Mouse (Mus musculus): ENCODE measurements at regions not wholly inside any gene's neighbourhood (a gene's known extent, or its start where the extent isn't known, plus 50 kb on each side); places are given as distances from the start of the nearest gene placed in this dataset.
A peak's percentile ranks its signal among the peaks of the same experiment; 100 is the strongest.

GRCm38 (mm10) chr7:71648314-71648713 lies 297.0 kb upstream of the Gm10295 start:
- no peak overlapping the region for H3K9ac ChIP-seq (ENCODE audit: low read length)
- no peak overlapping the region for H3K4me3 ChIP-seq (ENCODE audit: low read depth, low read length)
- H3K36me3 ChIP-seq (ENCODE audit: control insufficient read depth, insufficient read depth, low read length): no peaks in the 10 kb centered on the region
- no peak overlapping the region for H3K4me2 ChIP-seq
- WGBS: 85% methylated on average over 6 of the region's 6 CpGs
- H3K27ac ChIP-seq (ENCODE audit: low read depth, low read length): no peak overlapping the region
- no peaks in the 10 kb centered on the region for H3K9me3 ChIP-seq (ENCODE audit: control insufficient read depth, low read length)
- ATAC-seq (ENCODE audit: low FRiP score): no peak
- H3K27me3 ChIP-seq (ENCODE audit: control insufficient read depth, insufficient read depth, low read length): no peaks in the 10 kb centered on the region
- DNase-seq (ENCODE audit: low spot score, missing footprints): no peak
- H3K4me1 ChIP-seq (ENCODE audit: control insufficient read depth, insufficient read depth, low read length): no peaks in the 10 kb centered on the region

- Histone ChIP-seq H3K36me3 (ENCODE audit: control insufficient read depth, insufficient read depth, low read length) (no peaks in the 10 kb centered on the region), H3K4me3 (ENCODE audit: low read depth, low read length) (no peak overlapping the region), H3K27me3 (ENCODE audit: control insufficient read depth, insufficient read depth, low read length) (no peaks in the 10 kb centered on the region), H3K9ac (ENCODE audit: low read length) (no peak overlapping the region), H3K27ac (ENCODE audit: low read depth, low read length) (no peak overlapping the region), H3K4me1 (ENCODE audit: control insufficient read depth, insufficient read depth, low read length) (no peaks in the 10 kb centered on the region), H3K4me2 (no peak overlapping the region), H3K9me3 (ENCODE audit: control insufficient read depth, low read length) (no peaks in the 10 kb centered on the region)
- DNase-seq (ENCODE audit: low spot score, missing footprints): no peak
- no peak for ATAC-seq (ENCODE audit: low FRiP score)
- WGBS: 87% methylated on average over 3 of the region's 3 CpGs
Observed at GRCm38 (mm10) chr7:71646944-71647343, 295.7 kb upstream of the Gm10295 start.

GRCm38 (mm10) chr7:71623048-71623447 lies 271.8 kb upstream of the Gm10295 start:
- 49% methylated on average over 13 of the region's 13 CpGs for WGBS

GRCm38 (mm10) chr7:71603159-71603558 lies 251.9 kb upstream of the Gm10295 start:
- ATAC-seq (ENCODE audit: low FRiP score) (no peak), DNase-seq (ENCODE audit: low spot score, missing footprints) (no peak)
- 75% methylated on average over 2 of the region's 2 CpGs for WGBS
- Histone ChIP-seq H3K36me3 (ENCODE audit: control insufficient read depth, insufficient read depth, low read length) (no peaks in the 10 kb centered on the region), H3K9ac (ENCODE audit: low read length) (no peak overlapping the region), H3K27ac (ENCODE audit: low read depth, low read length) (no peak overlapping the region), H3K4me2 (no peak overlapping the region), H3K4me1 (ENCODE audit: control insufficient read depth, insufficient read depth, low read length) (no peaks in the 10 kb centered on the region), H3K4me3 (ENCODE audit: low read depth, low read length) (no peak overlapping the region), H3K9me3 (ENCODE audit: control insufficient read depth, low read length) (no peaks in the 10 kb centered on the region), H3K27me3 (ENCODE audit: control insufficient read depth, insufficient read depth, low read length) (no peaks in the 10 kb centered on the region)

More at GRCm38 (mm10) chr7:71623048-71623447, 271.8 kb upstream of the Gm10295 start:
- Histone ChIP-seq H3K4me3 (ENCODE audit: low read depth, low read length) (no peak overlapping the region), H3K27ac (ENCODE audit: low read depth, low read length) (no peak overlapping the region), H3K4me1 (ENCODE audit: control insufficient read depth, insufficient read depth, low read length) (no peaks in the 10 kb centered on the region), H3K9ac (ENCODE audit: low read length) (no peak overlapping the region), H3K27me3 (ENCODE audit: control insufficient read depth, insufficient read depth, low read length) (no peaks in the 10 kb centered on the region), H3K36me3 (ENCODE audit: control insufficient read depth, insufficient read depth, low read length) (no peaks in the 10 kb centered on the region), H3K9me3 (ENCODE audit: control insufficient read depth, low read length) (no peaks in the 10 kb centered on the region), H3K4me2 (peak overlapping the region; percentile 4; the same call in 1 of the 2 replicates)
- peak; percentile 86 for DNase-seq (ENCODE audit: low spot score, missing footprints)
- no peak for ATAC-seq (ENCODE audit: low FRiP score)

GRCm38 (mm10) chr7:71596780-71597179 lies 245.5 kb upstream of the Gm10295 start:
- no peaks in the 10 kb centered on the region for H3K4me1 ChIP-seq (ENCODE audit: control insufficient read depth, insufficient read depth, low read length)
- no peak overlapping the region for H3K4me3 ChIP-seq (ENCODE audit: low read depth, low read length)
- DNase-seq (ENCODE audit: low spot score, missing footprints) (no peak), ATAC-seq (ENCODE audit: low FRiP score) (no peak)
- H3K36me3 ChIP-seq (ENCODE audit: control insufficient read depth, insufficient read depth, low read length): no peaks in the 10 kb centered on the region
- H3K9me3 ChIP-seq (ENCODE audit: control insufficient read depth, low read length): no peaks in the 10 kb centered on the region
- no peaks in the 10 kb centered on the region for H3K27me3 ChIP-seq (ENCODE audit: control insufficient read depth, insufficient read depth, low read length)
- H3K4me2 ChIP-seq: no peak overlapping the region
- 88% methylated on average over 3 of the region's 3 CpGs for WGBS
- no peak overlapping the region for H3K27ac ChIP-seq (ENCODE audit: low read depth, low read length)
- H3K9ac ChIP-seq (ENCODE audit: low read length): no peak overlapping the region

GRCm38 (mm10) chr7:71587626-71588025 lies 236.3 kb upstream of the Gm10295 start:
- no peak overlapping the region for H3K4me3 ChIP-seq (ENCODE audit: low read depth, low read length)
- H3K27me3 ChIP-seq (ENCODE audit: control insufficient read depth, insufficient read depth, low read length): no peaks in the 10 kb centered on the region
- ATAC-seq (ENCODE audit: low FRiP score): no peak
- no peak overlapping the region for H3K4me2 ChIP-seq
- H3K9ac ChIP-seq (ENCODE audit: low read length): no peak overlapping the region
- H3K9me3 ChIP-seq (ENCODE audit: control insufficient read depth, low read length): no peaks in the 10 kb centered on the region
- no peak overlapping the region for H3K27ac ChIP-seq (ENCODE audit: low read depth, low read length)
- H3K4me1 ChIP-seq (ENCODE audit: control insufficient read depth, insufficient read depth, low read length): no peaks in the 10 kb centered on the region
- H3K36me3 ChIP-seq (ENCODE audit: control insufficient read depth, insufficient read depth, low read length): no peaks in the 10 kb centered on the region
- no peak for DNase-seq (ENCODE audit: low spot score, missing footprints)
- 81% methylated on average over 5 of the region's 5 CpGs for WGBS

GRCm38 (mm10) chr7:71583443-71584055 lies 232.3 kb upstream of the Gm10295 start:
- Histone ChIP-seq H3K4me1 (ENCODE audit: control insufficient read depth, insufficient read depth, low read length) (no peaks in the 10 kb centered on the region), H3K4me3 (ENCODE audit: low read depth, low read length) (no peak overlapping the region), H3K27me3 (ENCODE audit: control insufficient read depth, insufficient read depth, low read length) (no peaks in the 10 kb centered on the region), H3K36me3 (ENCODE audit: control insufficient read depth, insufficient read depth, low read length) (no peaks in the 10 kb centered on the region), H3K9me3 (ENCODE audit: control insufficient read depth, low read length) (no peaks in the 10 kb centered on the region), H3K4me2 (no peak overlapping the region), H3K9ac (ENCODE audit: low read length) (no peak overlapping the region), H3K27ac (ENCODE audit: low read depth, low read length) (no peak overlapping the region)
- WGBS: 74% methylated on average over 1 of the region's 1 CpGs
- ATAC-seq (ENCODE audit: low FRiP score) (no peak), DNase-seq (ENCODE audit: low spot score, missing footprints) (no peak)

GRCm38 (mm10) chr7:71581746-71582145 lies 230.5 kb upstream of the Gm10295 start:
- Histone ChIP-seq H3K4me1 (ENCODE audit: control insufficient read depth, insufficient read depth, low read length) (no peaks in the 10 kb centered on the region), H3K4me2 (no peak overlapping the region), H3K9me3 (ENCODE audit: control insufficient read depth, low read length) (no peaks in the 10 kb centered on the region), H3K4me3 (ENCODE audit: low read depth, low read length) (no peak overlapping the region), H3K27ac (ENCODE audit: low read depth, low read length) (no peak overlapping the region), H3K27me3 (ENCODE audit: control insufficient read depth, insufficient read depth, low read length) (no peaks in the 10 kb centered on the region), H3K36me3 (ENCODE audit: control insufficient read depth, insufficient read depth, low read length) (no peaks in the 10 kb centered on the region), H3K9ac (ENCODE audit: low read length) (no peak overlapping the region)
- DNase-seq (ENCODE audit: low spot score, missing footprints) (peak; percentile 91), ATAC-seq (ENCODE audit: low FRiP score) (peak; percentile 58; the same call in 1 of the 2 replicates)
- WGBS: 34% methylated on average over 3 of the region's 3 CpGs

- no peaks in the 10 kb centered on the region for H3K4me1 ChIP-seq (ENCODE audit: control insufficient read depth, insufficient read depth, low read length)
- 63% methylated on average over 2 of the region's 2 CpGs for WGBS
- H3K4me2 ChIP-seq: no peak overlapping the region
- H3K4me3 ChIP-seq (ENCODE audit: low read depth, low read length): no peak overlapping the region
- H3K9ac ChIP-seq (ENCODE audit: low read length): no peak overlapping the region
- ATAC-seq (ENCODE audit: low FRiP score): no peak
- H3K36me3 ChIP-seq (ENCODE audit: control insufficient read depth, insufficient read depth, low read length): no peaks in the 10 kb centered on the region
- H3K27me3 ChIP-seq (ENCODE audit: control insufficient read depth, insufficient read depth, low read length): no peaks in the 10 kb centered on the region
- no peak overlapping the region for H3K27ac ChIP-seq (ENCODE audit: low read depth, low read length)
- no peaks in the 10 kb centered on the region for H3K9me3 ChIP-seq (ENCODE audit: control insufficient read depth, low read length)
- no peak for DNase-seq (ENCODE audit: low spot score, missing footprints)
Observed at GRCm38 (mm10) chr7:71560296-71560936, 209.1 kb upstream of the Gm10295 start.
